Mouse (Mus musculus) embryonic facial prominence, embryonic 14.5 days (tissue): ENCODE measurements around the gene Acp6. TPM values are rescaled to one million over a fixed set of nuclear protein-coding genes. Genes with fewer than 3 reads are reported as not detected.
"Not testable (repeated sequence)": the region's sequence is repeated elsewhere in the genome, so short reads cannot be mapped to it uniquely, and the experiment has no call there.

ENCODE experiments used
- ATAC-seq: fragments of 200-750 bp; cut with Nextera tagmentation; 2 replicates; pipeline ENCODE4 v1.8.0; 2017; ENCODE audit warnings: low read depth, moderate number of reproducible peaks, moderate TSS enrichment
- DNase-seq: peaks from one replicate; pipeline ENCODE4 v3.0.0-alpha.2; 2015; ENCODE audit warnings: low spot score
- H3K27ac ChIP-seq: fragments of 300-500 bp; sonication (generic); replicated peaks from 2 replicates; pipeline ENCODE4 v1.5.1; 2014; ENCODE audit warnings: low read depth, mild to moderate bottlenecking, low read length, moderate library complexity
- H3K27me3 ChIP-seq: fragments of 300-500 bp; sonication (generic); replicated peaks from 2 replicates; pipeline ENCODE4 v1.6.1; 2014; ENCODE audit warnings: low read length; ENCODE audit not compliant: control insufficient read depth, insufficient read depth
- H3K36me3 ChIP-seq: fragments of 300-500 bp; sonication (generic); 2 replicates; pipeline ENCODE4 v1.6.1; 2014; ENCODE audit warnings: low read length, mixed read lengths; ENCODE audit not compliant: control insufficient read depth, insufficient read depth
- H3K4me1 ChIP-seq: fragments of 300-500 bp; sonication (generic); 2 replicates; pipeline ENCODE4 v1.6.1; 2014; ENCODE audit warnings: antibody characterized with exemption, low read length; ENCODE audit not compliant: control insufficient read depth, insufficient read depth
- H3K4me2 ChIP-seq: fragments of 300-500 bp; sonication (generic); 2 replicates; pipeline ENCODE4 v1.6.1; 2014; ENCODE audit warnings: low read depth, mild to moderate bottlenecking, low read length, moderate library complexity, mixed read lengths
- H3K4me3 ChIP-seq: fragments of 300-500 bp; sonication (generic); 2 replicates; pipeline ENCODE4 v1.5.1; 2014; ENCODE audit warnings: low read depth, mild to moderate bottlenecking, low read length
- H3K9ac ChIP-seq: fragments of 300-500 bp; sonication (generic); 2 replicates; pipeline ENCODE4 v1.6.1; 2014; ENCODE audit warnings: low read depth, mild to moderate bottlenecking, low read length, moderate library complexity, mixed read lengths
- H3K9me3 ChIP-seq: fragments of 300-500 bp; sonication (generic); 2 replicates; pipeline ENCODE4 v1.6.1; 2016; ENCODE audit warnings: low read length; ENCODE audit not compliant: control insufficient read depth
- WGBS: fragments of 180-500 bp; shearing (Covaris S2); extraction: QIAGEN DNeasy Blood & Tissue Kit; methylation state at CpG from one replicate; pipeline ENCODE4 v1.1.7; 2014; 5-methylcytosine and 5-hydroxymethylcytosine counted together
- polyA plus RNA-seq: library from polyadenylated mRNA; unstranded; fragments of >200 nt; fragmentation: Nextera tagmentation; extraction: Ambion mirVana; gene quantifications from 2 replicates; pipeline ENCODE4 v1.2.1, GENCODE M21; 2014

Acp6 gene
- 31.5 and 35.3 TPM in 2 replicates for polyA plus RNA-seq

GRCm38 (mm10) chr3:97158611-97159508, at the start of gene Acp6:
TSS of gene Acp6 (plus strand) at chr3:97158777.
- ATAC-seq: peak; percentile 95
- under 1% methylated on average over 45 of the region's 54 CpGs for WGBS
- H3K27me3 ChIP-seq: no peaks in the 10 kb centered on the region
- peaks cover 8% of the 10 kb centered on the region; the same call in 1 of the 2 replicates for H3K4me1 ChIP-seq
- peak within 1 kb of the TSS; percentile 80 for H3K4me2 ChIP-seq
- no peaks in the 10 kb centered on the region for H3K36me3 ChIP-seq
- H3K9me3 ChIP-seq: no peaks in the 10 kb centered on the region
- peak; percentile 96 for DNase-seq
- peak within 1 kb of the TSS; percentile 71 for H3K27ac ChIP-seq
- peak within 1 kb of the TSS; percentile 82 for H3K9ac ChIP-seq
- H3K4me3 ChIP-seq: peak within 1 kb of the TSS; percentile 87

GRCm38 (mm10) chr3:97117511-97117910, 41.1 kb upstream of the Acp6 start:
- Histone ChIP-seq H3K9me3 (peaks cover 18% of the 10 kb centered on the region), H3K36me3 (no peaks in the 10 kb centered on the region), H3K4me3 (no peak overlapping the region), H3K4me2 (no peak overlapping the region), H3K9ac (no peak overlapping the region), H3K27me3 (no peaks in the 10 kb centered on the region), H3K4me1 (no peaks in the 10 kb centered on the region), H3K27ac (no peak overlapping the region)
- ATAC-seq (no peak), DNase-seq (no peak)
- WGBS: 89% methylated on average over 6 of the region's 6 CpGs

GRCm38 (mm10) chr3:97118313-97118712, 40.3 kb upstream of the Acp6 start:
- H3K4me1 ChIP-seq: no peaks in the 10 kb centered on the region
- no peak overlapping the region for H3K27ac ChIP-seq
- 63% methylated on average over 12 of the region's 12 CpGs for WGBS
- no peak overlapping the region for H3K4me2 ChIP-seq
- H3K27me3 ChIP-seq: no peaks in the 10 kb centered on the region
- ATAC-seq (no peak), DNase-seq (no peak)
- no peak overlapping the region for H3K4me3 ChIP-seq
- H3K9me3 ChIP-seq: peaks cover 18% of the 10 kb centered on the region
- H3K9ac ChIP-seq: no peak overlapping the region
- no peaks in the 10 kb centered on the region for H3K36me3 ChIP-seq

GRCm38 (mm10) chr3:97124193-97124592, 34.4 kb upstream of the Acp6 start:
- Histone ChIP-seq H3K4me1 (no peaks in the 10 kb centered on the region), H3K27ac (no peak overlapping the region), H3K4me2 (no peak overlapping the region), H3K27me3 (no peaks in the 10 kb centered on the region), H3K36me3 (no peaks in the 10 kb centered on the region), H3K9me3 (peaks cover 5% of the 10 kb centered on the region; the same call in 1 of the 2 replicates), H3K9ac (no peak overlapping the region), H3K4me3 (no peak overlapping the region)
- WGBS: 37% methylated on average over 7 of the region's 7 CpGs
- DNase-seq (peak; percentile 49), ATAC-seq (peak; percentile 65; the same call in 1 of the 2 replicates)

- Histone ChIP-seq H3K9ac (no peak overlapping the region), H3K36me3 (no peaks in the 10 kb centered on the region), H3K4me3 (no peak overlapping the region), H3K9me3 (no peaks in the 10 kb centered on the region; the same call in 1 of the 2 replicates), H3K4me1 (no peaks in the 10 kb centered on the region), H3K27ac (no peak overlapping the region), H3K27me3 (no peaks in the 10 kb centered on the region), H3K4me2 (no peak overlapping the region)
- no peak for DNase-seq
- WGBS: 83% methylated on average over 4 of the region's 4 CpGs
- ATAC-seq: no peak
Measured at GRCm38 (mm10) chr3:97129410-97129809, 29.2 kb upstream of the Acp6 start.

GRCm38 (mm10) chr3:97137666-97138065, 20.9 kb upstream of the Acp6 start:
- H3K4me3 ChIP-seq, H3K36me3 ChIP-seq, ATAC-seq, H3K9me3 ChIP-seq, H3K27ac ChIP-seq, H3K4me1 ChIP-seq, H3K4me2 ChIP-seq, H3K9ac ChIP-seq, H3K27me3 ChIP-seq, DNase-seq: not testable (repeated sequence)
- 86% methylated on average over 1 of the region's 1 CpGs for WGBS

- DNase-seq (no peak), ATAC-seq (no peak)
- Histone ChIP-seq H3K36me3 (no peaks in the 10 kb centered on the region), H3K4me1 (no peaks in the 10 kb centered on the region), H3K9me3 (no peaks in the 10 kb centered on the region), H3K4me3 (no peak overlapping the region), H3K27ac (no peak overlapping the region), H3K4me2 (no peak overlapping the region), H3K27me3 (no peaks in the 10 kb centered on the region), H3K9ac (no peak overlapping the region)
- 54% methylated on average over 2 of the region's 2 CpGs for WGBS
Measured at GRCm38 (mm10) chr3:97151092-97151491, 7.5 kb upstream of the Acp6 start.

- no peaks in the 10 kb centered on the region for H3K36me3 ChIP-seq
- ATAC-seq: no peak
- H3K27me3 ChIP-seq: no peaks in the 10 kb centered on the region
- DNase-seq: no peak
- no peak overlapping the region for H3K4me2 ChIP-seq
- H3K4me1 ChIP-seq: peaks cover 8% of the 10 kb centered on the region; the same call in 1 of the 2 replicates
- no peak overlapping the region for H3K9ac ChIP-seq
- 94% methylated on average over 6 of the region's 6 CpGs for WGBS
- no peak overlapping the region for H3K27ac ChIP-seq
- H3K9me3 ChIP-seq: no peaks in the 10 kb centered on the region
- no peak overlapping the region for H3K4me3 ChIP-seq
Measured at GRCm38 (mm10) chr3:97156431-97156830, 2.1 kb upstream of the Acp6 start.
